Mouse (Mus musculus) bone marrow, adult 2 months (tissue): ENCODE measurements around the gene Dnajc13. TPM values are rescaled to one million over a fixed set of nuclear protein-coding genes. Genes with fewer than 3 reads are reported as not detected.

Experiments
- H3K27ac ChIP-seq: fragments of 200-500 bp; 2 replicates; pipeline ENCODE4 v1.5.1; 2012; ENCODE audit warnings: low read depth, mild to moderate bottlenecking, control low read depth, inconsistent platforms, low read length; ENCODE audit not compliant: control insufficient read depth, poor library complexity, insufficient read depth
- H3K4me1 ChIP-seq: fragments of 200-500 bp; 2 replicates; pipeline ENCODE4 v1.6.1; 2011; ENCODE audit warnings: low read length; ENCODE audit not compliant: control insufficient read depth, insufficient read depth
- H3K4me3 ChIP-seq: fragments of 200-500 bp; replicated peaks from 2 replicates; pipeline ENCODE3; 2011; ENCODE audit warnings: mild to moderate bottlenecking, low read depth, low read length, control low read depth; ENCODE audit not compliant: control insufficient read depth
- CTCF ChIP-seq: fragments of 200-500 bp; IDR thresholded peaks from 2 replicates; pipeline ENCODE4 v1.5.1; 2011; ENCODE audit warnings: low read length, control low read depth; ENCODE audit not compliant: control insufficient read depth, insufficient read depth
- POLR2A ChIP-seq: fragments of 200-500 bp; IDR thresholded peaks from 2 replicates; pipeline ENCODE4 v1.6.1; 2011; ENCODE audit warnings: low read depth, mild to moderate bottlenecking, control low read depth, low read length, borderline replicate concordance; ENCODE audit not compliant: control insufficient read depth
- WGBS: fragments of 180-500 bp; shearing (Covaris S2); methylation state at CpG from one replicate; pipeline ENCODE4 v1.1.7; 2018; 5-methylcytosine and 5-hydroxymethylcytosine counted together
- polyA plus RNA-seq: library from polyadenylated mRNA; stranded (reverse); fragments of >200 nt; gene quantifications from 2 replicates; pipeline ENCODE4 v1.2.4, GENCODE M21; 2011; ENCODE audit warnings: low replicate concordance; ENCODE audit not compliant: missing spikeins, insufficient read depth, insufficient read length

The Dnajc13 gene
- polyA plus RNA-seq, 1 experiment: 15.6 TPM

- no peak overlapping the region for H3K4me3 ChIP-seq
- H3K4me1 ChIP-seq: peaks cover 3% of the 10 kb centered on the region; the same call in 1 of the 2 replicates
- 52% methylated on average over 6 of the region's 6 CpGs for WGBS
- TF ChIP-seq CTCF (no peak), POLR2A (no peak)
- no peak overlapping the region for H3K27ac ChIP-seq
Measured at GRCm38 (mm10) chr9:104247307-104247987, 15.3 kb downstream of the Dnajc13 start.

GRCm38 (mm10) chr9:104243799-104244466 is 18.8 kb downstream of the Dnajc13 start:
- peaks cover 3% of the 10 kb centered on the region; the same call in 1 of the 2 replicates for H3K4me1 ChIP-seq
- H3K4me3 ChIP-seq: no peak overlapping the region
- no peak overlapping the region for H3K27ac ChIP-seq
- 10% methylated on average over 9 of the region's 9 CpGs for WGBS
- TF ChIP-seq CTCF (no peak), POLR2A (no peak)

GRCm38 (mm10) chr9:104240146-104240545 is 22.6 kb downstream of the Dnajc13 start:
- 86% methylated on average over 7 of the region's 7 CpGs for WGBS
- Histone ChIP-seq H3K27ac (no peak overlapping the region), H3K4me1 (peaks cover 3% of the 10 kb centered on the region; the same call in 1 of the 2 replicates)

GRCm38 (mm10) chr9:104239076-104239475 is 23.7 kb downstream of the Dnajc13 start:
- 42% methylated on average over 8 of the region's 8 CpGs for WGBS
- H3K4me3 ChIP-seq: no peak overlapping the region
- TF ChIP-seq POLR2A (no peak), CTCF (no peak)
- H3K27ac ChIP-seq: no peak overlapping the region
- H3K4me1 ChIP-seq: peaks cover 3% of the 10 kb centered on the region; the same call in 1 of the 2 replicates

More at GRCm38 (mm10) chr9:104240146-104240545, 22.6 kb downstream of the Dnajc13 start:
- TF ChIP-seq POLR2A: no peak
- TF ChIP-seq CTCF: no peak
- H3K4me3 ChIP-seq: no peak overlapping the region

- Histone ChIP-seq H3K27ac (no peak overlapping the region), H3K4me1 (peaks cover 5% of the 10 kb centered on the region; the same call in 1 of the 2 replicates), H3K4me3 (no peak overlapping the region)
- WGBS: 89% methylated on average over 11 of the region's 11 CpGs
- no peak for TF ChIP-seq CTCF
- no peak for TF ChIP-seq POLR2A
Measured at GRCm38 (mm10) chr9:104236256-104236930, 26.3 kb downstream of the Dnajc13 start.

- no peak for TF ChIP-seq CTCF
- no peak for TF ChIP-seq POLR2A
- Histone ChIP-seq H3K4me1 (peaks cover 5% of the 10 kb centered on the region; the same call in 1 of the 2 replicates), H3K4me3 (no peak overlapping the region), H3K27ac (no peak overlapping the region)
- WGBS: 74% methylated on average over 5 of the region's 5 CpGs
Measured at GRCm38 (mm10) chr9:104235751-104236150, 27.0 kb downstream of the Dnajc13 start.

GRCm38 (mm10) chr9:104233815-104234214 is 28.9 kb downstream of the Dnajc13 start:
- no peak overlapping the region for H3K27ac ChIP-seq

GRCm38 (mm10) chr9:104233060-104233459 is 29.7 kb downstream of the Dnajc13 start:
- no peak for TF ChIP-seq POLR2A
- TF ChIP-seq CTCF: no peak
- H3K4me1 ChIP-seq: peaks cover 5% of the 10 kb centered on the region; the same call in 1 of the 2 replicates
- H3K4me3 ChIP-seq: no peak overlapping the region
- no peak overlapping the region; the same call in 1 of the 2 replicates for H3K27ac ChIP-seq
- 66% methylated on average over 5 of the region's 5 CpGs for WGBS

More at GRCm38 (mm10) chr9:104233815-104234214, 28.9 kb downstream of the Dnajc13 start:
- WGBS: 40% methylated on average over 1 of the region's 1 CpGs
- Histone ChIP-seq H3K4me3 (no peak overlapping the region), H3K4me1 (peaks cover 5% of the 10 kb centered on the region; the same call in 1 of the 2 replicates)
- no peak for TF ChIP-seq POLR2A
- no peak for TF ChIP-seq CTCF
